Mouse (Mus musculus) E14TG2a.4 (cell line): ENCODE results near the gene Ppm1j.

Source experiments
- CTCF ChIP-seq: conservative IDR thresholded peaks from 2 replicates; pipeline ENCODE4 v1.5.1; 2014; ENCODE audit warnings: low read length
- POU5F1 ChIP-seq: IDR thresholded peaks from 2 replicates; pipeline ENCODE4 v1.6.1; 2014; ENCODE audit warnings: low read length, borderline replicate concordance

DNA sequence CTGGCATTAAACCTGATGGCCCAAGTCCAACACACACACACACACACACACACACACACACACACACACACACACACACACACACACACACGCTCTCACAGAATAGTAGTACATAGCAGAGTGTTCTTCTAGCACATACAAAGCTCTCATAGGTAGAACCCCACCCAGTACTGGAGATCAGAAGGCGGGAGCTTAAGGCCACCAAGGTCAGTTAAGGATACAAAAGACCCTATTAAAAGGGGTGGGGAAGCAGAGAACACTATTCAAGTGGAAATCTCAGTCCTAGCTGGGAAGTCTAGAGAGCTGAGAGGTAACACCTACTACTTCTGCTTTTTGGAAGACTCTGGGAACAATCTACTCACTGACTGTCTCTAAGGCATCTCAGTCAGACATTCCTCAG is 34.5 kb downstream of the Ppm1j start:
- TF ChIP-seq CTCF (no peak), POU5F1 (no peak)
